Mouse (Mus musculus) midbrain, postnatal 0 days (tissue): ENCODE data around the gene Mdk. TPM values are rescaled to one million over a fixed set of nuclear protein-coding genes. Genes with fewer than 3 reads are reported as not detected.

ENCODE experiments used
- ATAC-seq: fragments of 200-750 bp; cut with Nextera tagmentation; 2 replicates; pipeline ENCODE4 v1.8.0; 2017; ENCODE audit warnings: moderate number of reproducible peaks, mild to moderate bottlenecking, moderate TSS enrichment, moderate library complexity; ENCODE audit not compliant: low FRiP score
- DNase-seq: peaks from one replicate; pipeline ENCODE4 v3.0.0-alpha.2; 2015; ENCODE audit warnings: low spot score
- H3K27ac ChIP-seq: fragments of 300-500 bp; sonication (generic); 2 replicates; pipeline ENCODE4 v1.5.1; 2014; ENCODE audit warnings: low read depth, mild to moderate bottlenecking, low read length, mixed read lengths
- H3K27me3 ChIP-seq: fragments of 300-500 bp; sonication (generic); 2 replicates; pipeline ENCODE4 v1.6.1; 2014; ENCODE audit warnings: low read length, control low read depth, mixed read lengths; ENCODE audit not compliant: insufficient read depth
- H3K36me3 ChIP-seq: fragments of 300-500 bp; sonication (generic); 2 replicates; pipeline ENCODE4 v1.6.1; 2014; ENCODE audit warnings: low read length, control low read depth, mixed read lengths; ENCODE audit not compliant: insufficient read depth
- H3K4me1 ChIP-seq: fragments of 300-500 bp; sonication (generic); 2 replicates; pipeline ENCODE4 v1.6.1; 2014; ENCODE audit warnings: mild to moderate bottlenecking, control low read depth, antibody characterized with exemption, low read length, mixed read lengths; ENCODE audit not compliant: insufficient read depth
- H3K4me2 ChIP-seq: fragments of 300-500 bp; sonication (generic); 2 replicates; pipeline ENCODE4 v1.6.1; 2014; ENCODE audit warnings: low read depth, mild to moderate bottlenecking, low read length, mixed read lengths; ENCODE audit not compliant: poor library complexity, severe bottlenecking
- H3K4me3 ChIP-seq: fragments of 300-500 bp; sonication (generic); 2 replicates; pipeline ENCODE4 v1.5.1; 2014; ENCODE audit warnings: low read depth, mild to moderate bottlenecking, low read length, moderate library complexity
- H3K9ac ChIP-seq: fragments of 300-500 bp; sonication (generic); replicated peaks from 2 replicates; pipeline ENCODE4 v1.6.1; 2014; ENCODE audit warnings: mild to moderate bottlenecking, low read length, moderate library complexity, mixed read lengths; ENCODE audit not compliant: poor library complexity, severe bottlenecking
- H3K9me3 ChIP-seq: fragments of 300-500 bp; sonication (generic); 2 replicates; pipeline ENCODE4 v1.6.1; 2016; ENCODE audit warnings: low read length, control low read depth
- CTCF ChIP-seq: IDR thresholded peaks from 2 replicates; pipeline ENCODE4 v1.5.1; 2016; ENCODE audit warnings: antibody characterized with exemption, mild to moderate bottlenecking
- WGBS: fragments of 180-500 bp; shearing (Covaris S2); extraction: QIAGEN DNeasy Blood & Tissue Kit; methylation state at CpG from one replicate; pipeline ENCODE4 v1.1.7; 2014; 5-methylcytosine and 5-hydroxymethylcytosine counted together
- microRNA-seq: library from miRNA; unstranded; fragments of <30 nt; microRNA quantifications from one replicate; pipeline ENCODE4, GENCODE M21; 2016; ENCODE audit warnings: borderline number of aligned reads
- polyA plus RNA-seq: library from polyadenylated mRNA; unstranded; fragments of >200 nt; fragmentation: Nextera tagmentation; extraction: Ambion mirVana; gene quantifications from 2 replicates; pipeline ENCODE4 v1.2.1, GENCODE M21; 2015
- total RNA-seq: library from RNA; depleted of rRNA; stranded (reverse); fragments of >200 nt; gene quantifications from 2 replicates; pipeline ENCODE4 v1.2.3, GENCODE M21; 2014; rRNA removed

The Mdk gene
- total and polyA plus RNA-seq, 2 experiments from 2014 or later, result 39.0 to 71.4 TPM

GRCm38 (mm10) chr2:91884616-91885015, 47.5 kb downstream of the Mdk start:
- TF ChIP-seq CTCF, result no peak
- DNase-seq (no peak), ATAC-seq (no peak)
- no peaks in the 10 kb centered on the region for H3K9me3 ChIP-seq
- H3K9ac ChIP-seq, result no peak overlapping the region
- no peak overlapping the region for H3K4me3 ChIP-seq
- 74% methylated on average over 4 of the region's 4 CpGs for WGBS
- no peak overlapping the region for H3K4me2 ChIP-seq
- H3K27me3 ChIP-seq, result no peaks in the 10 kb centered on the region
- H3K4me1 ChIP-seq, result no peaks in the 10 kb centered on the region
- H3K27ac ChIP-seq, result no peak overlapping the region
- H3K36me3 ChIP-seq, result peaks cover 13% of the 10 kb centered on the region; the same call in 1 of the 2 replicates

GRCm38 (mm10) chr2:91883961-91884360, 48.1 kb downstream of the Mdk start:
- H3K27me3 ChIP-seq, result no peaks in the 10 kb centered on the region
- H3K9ac ChIP-seq, result no peak overlapping the region
- no peak for TF ChIP-seq CTCF
- H3K36me3 ChIP-seq, result peaks cover 13% of the 10 kb centered on the region; the same call in 1 of the 2 replicates
- no peak overlapping the region for H3K4me2 ChIP-seq
- no peak overlapping the region for H3K4me3 ChIP-seq
- DNase-seq (peak; percentile 56), ATAC-seq (no peak)
- no peaks in the 10 kb centered on the region for H3K4me1 ChIP-seq
- WGBS, result 81% methylated on average over 4 of the region's 4 CpGs
- H3K9me3 ChIP-seq, result no peaks in the 10 kb centered on the region
- no peak overlapping the region for H3K27ac ChIP-seq

Small RNA genes lying within 50 kb of the gene (microRNA-seq; reads per million reads assigned to microRNA genes)
- gene Mir6999, result not detected

Other genes with a start within 250 kb of the Mdk start
- 21.0 and 30.6 TPM in 2 replicates for gene Atg13, start 221.7 kb downstream of the Mdk start, total RNA-seq
- 30.4 and 31.5 TPM in 2 replicates for gene Atg13, start 221.7 kb downstream of the Mdk start, polyA plus RNA-seq
- 11.7 and 16.2 TPM in 2 replicates for gene Harbi1, start 221.4 kb downstream of the Mdk start, total RNA-seq
- gene Harbi1, start 221.4 kb downstream of the Mdk start, polyA plus RNA-seq, result 12.3 TPM in 2 replicates
- gene Ambra1, start 202.2 kb downstream of the Mdk start, total RNA-seq, result 55.6 and 59.5 TPM in 2 replicates
- gene Ambra1, start 202.2 kb downstream of the Mdk start, polyA plus RNA-seq, result 19.3 and 20.7 TPM in 2 replicates
- gene Chrm4, start 5.0 kb downstream of the Mdk start, total RNA-seq, result 1.8 and 4.0 TPM in 2 replicates
- gene Chrm4, start 5.0 kb downstream of the Mdk start, polyA plus RNA-seq, result 0.25 and 0.34 TPM in 2 replicates
- 0.11 TPM in 1 of 2 replicates, not detected in the other for gene Gm9821, start 13.4 kb upstream of the Mdk start, total RNA-seq
- 0.14 TPM in 1 of 2 replicates, not detected in the other for gene Gm9821, start 13.4 kb upstream of the Mdk start, polyA plus RNA-seq
- 99.8 and 144 TPM in 2 replicates for gene Dgkz, start 43.6 kb upstream of the Mdk start, total RNA-seq
- 35.1 and 36.6 TPM in 2 replicates for gene Dgkz, start 43.6 kb upstream of the Mdk start, polyA plus RNA-seq
- gene Creb3l1, start 92.2 kb upstream of the Mdk start, total RNA-seq, result 3.2 TPM in 2 replicates
- gene Creb3l1, start 92.2 kb upstream of the Mdk start, polyA plus RNA-seq, result 2.7 and 3.8 TPM in 2 replicates
- gene Phf21a, start 160.8 kb upstream of the Mdk start, total RNA-seq, result 41.3 and 117 TPM in 2 replicates
- gene Phf21a, start 160.8 kb upstream of the Mdk start, polyA plus RNA-seq, result 24.1 and 31.7 TPM in 2 replicates